Mouse (Mus musculus) ES-E14 (cell line): ENCODE measurements at regions not wholly inside any gene's neighbourhood (a gene's known extent, or its start where the extent isn't known, plus 50 kb on each side); places are given as distances from the start of the nearest gene placed in this dataset.

Experiments used
- DNase-seq: peaks from one replicate; pipeline ENCODE4 v3.0.0-alpha.2; 2013; ENCODE audit warnings: low read depth, low spot score
- H3K27ac ChIP-seq: 2 replicates; pipeline ENCODE4 v1.5.1; 2012; ENCODE audit warnings: low read depth, mild to moderate bottlenecking, low read length, moderate library complexity, mixed read lengths; ENCODE audit not compliant: poor library complexity, insufficient read depth, severe bottlenecking
- H3K36me3 ChIP-seq: 2 replicates; pipeline ENCODE4 v1.6.1; 2012; ENCODE audit warnings: mild to moderate bottlenecking, low read length, moderate library complexity, mixed read lengths; ENCODE audit not compliant: control insufficient read depth, poor library complexity, insufficient read depth, severe bottlenecking
- H3K4me1 ChIP-seq, 2 experiments: fragments of 150-350 bp in 1 of 2; sonication (generic) in 1 of 2; 2 replicates each; pipeline ENCODE4 v1.6.1; 2012; ENCODE audit warnings: low read length in 2 of 2, mild to moderate bottlenecking in 1 of 2, mixed read lengths in 1 of 2; ENCODE audit not compliant: control insufficient read depth in 2 of 2, insufficient read depth in 2 of 2, poor library complexity in 1 of 2
- H3K4me3 ChIP-seq, 2 experiments: fragments of 150-350 bp in 1 of 2; sonication (generic) in 1 of 2; 2 replicates each; pipeline ENCODE4 v1.5.1; 2012; ENCODE audit warnings: low read length in 2 of 2, low read depth in 1 of 2, mild to moderate bottlenecking in 1 of 2, mixed read lengths in 1 of 2; ENCODE audit not compliant: insufficient read depth in 1 of 2, poor library complexity in 1 of 2, severe bottlenecking in 1 of 2
- H3K9ac ChIP-seq: 2 replicates; pipeline ENCODE4 v1.6.1; 2012; ENCODE audit warnings: low read depth, mild to moderate bottlenecking, low read length, mixed read lengths; ENCODE audit not compliant: poor library complexity, insufficient read depth, severe bottlenecking
- H3K9me3 ChIP-seq: fragments of 150-350 bp; sonication (generic); 2 replicates; pipeline ENCODE4 v1.6.1; 2012; ENCODE audit warnings: low read depth, mild to moderate bottlenecking, low read length; ENCODE audit not compliant: control insufficient read depth, insufficient read depth
- CHD2 ChIP-seq: IDR thresholded peaks from 2 replicates; pipeline ENCODE4 v1.6.1; 2014; ENCODE audit warnings: mild to moderate bottlenecking, low read depth, low read length, inconsistent platforms
- HCFC1 ChIP-seq: IDR thresholded peaks from 2 replicates; pipeline ENCODE4 v1.6.1; 2012; ENCODE audit warnings: low read length, inconsistent platforms, borderline replicate concordance; ENCODE audit not compliant: insufficient read depth
- MAFK ChIP-seq: IDR thresholded peaks from 2 replicates; pipeline ENCODE4 v1.6.1; 2014; ENCODE audit warnings: mild to moderate bottlenecking, low read depth, low read length, inconsistent platforms; ENCODE audit not compliant: insufficient read depth
- ZC3H11A ChIP-seq: IDR thresholded peaks from 2 replicates; pipeline ENCODE4 v1.6.1; 2012; ENCODE audit warnings: low read depth, mild to moderate bottlenecking, inconsistent platforms, low read length, borderline replicate concordance
- ZNF384 ChIP-seq: IDR thresholded peaks from 2 replicates; pipeline ENCODE4 v1.6.1; 2012; ENCODE audit warnings: low read depth, low read length, inconsistent platforms
- in situ Hi-C, 2 experiments: fragments of 600-800 bp; cut with MboI; formaldehyde crosslinking; loops; one replicate each; pipeline ENCODE4 v1.15.1; 2025; ENCODE audit warnings: low sequenced_read_pairs in 2 of 2, inconsistent platforms in 1 of 2; ENCODE audit not compliant: unreplicated experiment in 2 of 2

DNA sequence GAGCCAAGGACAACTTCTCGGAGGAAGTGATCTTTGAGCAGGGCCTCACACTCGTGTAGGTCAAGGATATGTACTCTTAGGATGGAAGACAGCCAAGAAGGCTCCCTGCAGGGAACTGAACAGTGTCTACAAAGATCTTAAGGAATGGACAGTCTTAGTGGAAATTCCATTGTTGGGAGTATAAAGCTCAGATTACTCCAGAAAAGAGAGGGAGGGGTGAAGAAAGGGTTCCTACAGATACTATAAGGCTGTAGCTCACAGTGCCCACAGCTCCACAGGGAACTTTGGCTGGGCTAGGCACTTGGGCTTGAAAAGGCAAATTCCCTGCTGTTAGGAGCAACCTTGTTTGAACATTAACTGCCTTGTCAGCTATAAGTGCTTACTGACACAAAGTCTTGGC is 85.6 kb upstream of the Slc1a4 start:
- Histone ChIP-seq H3K9ac (no peak overlapping the region), H3K4me3 (no peak overlapping the region), H3K4me1 (no peaks in the 10 kb centered on the region), H3K36me3 (no peaks in the 10 kb centered on the region), H3K9me3 (peaks cover 8% of the 10 kb centered on the region; the same call in 1 of the 2 replicates), H3K27ac (no peak overlapping the region)
- no peak for DNase-seq
- no peak for TF ChIP-seq HCFC1
- TF ChIP-seq CHD2, result no peak
- no peak for TF ChIP-seq ZNF384
- TF ChIP-seq MAFK, result no peak
- in situ Hi-C loops, result no loop called here

DNA sequence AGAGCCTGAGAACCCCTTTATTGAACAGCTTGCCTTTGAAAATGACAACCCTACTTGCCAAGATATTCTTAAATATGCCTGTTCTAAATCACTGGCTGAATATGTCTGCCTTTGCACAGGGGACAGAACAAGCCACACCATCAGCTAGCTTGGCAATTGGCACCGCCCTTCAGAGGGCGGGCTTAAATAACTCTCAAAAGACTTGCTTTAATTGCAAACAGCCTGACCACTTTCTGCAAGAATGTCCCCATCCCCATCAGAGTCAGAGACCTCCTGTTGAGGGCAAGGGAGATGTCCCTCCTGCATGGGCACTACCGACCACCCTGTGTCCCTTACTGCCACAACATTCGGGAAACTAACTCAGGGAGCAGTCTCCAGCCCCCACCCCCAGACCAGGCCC is 88.4 kb upstream of the Slc1a4 start:
- Histone ChIP-seq H3K36me3 (no peaks in the 10 kb centered on the region), H3K4me1 (no peaks in the 10 kb centered on the region), H3K9me3 (peaks cover 5% of the 10 kb centered on the region; the same call in 1 of the 2 replicates), H3K27ac (no peak overlapping the region), H3K4me3 (no peak overlapping the region), H3K9ac (no peak overlapping the region)
- no peak for DNase-seq
- in situ Hi-C loops, result no loop called here
- TF ChIP-seq ZC3H11A, result no peak
- TF ChIP-seq HCFC1, result no peak
- TF ChIP-seq CHD2, result no peak
- no peak for TF ChIP-seq MAFK
- TF ChIP-seq ZNF384, result no peak

DNA sequence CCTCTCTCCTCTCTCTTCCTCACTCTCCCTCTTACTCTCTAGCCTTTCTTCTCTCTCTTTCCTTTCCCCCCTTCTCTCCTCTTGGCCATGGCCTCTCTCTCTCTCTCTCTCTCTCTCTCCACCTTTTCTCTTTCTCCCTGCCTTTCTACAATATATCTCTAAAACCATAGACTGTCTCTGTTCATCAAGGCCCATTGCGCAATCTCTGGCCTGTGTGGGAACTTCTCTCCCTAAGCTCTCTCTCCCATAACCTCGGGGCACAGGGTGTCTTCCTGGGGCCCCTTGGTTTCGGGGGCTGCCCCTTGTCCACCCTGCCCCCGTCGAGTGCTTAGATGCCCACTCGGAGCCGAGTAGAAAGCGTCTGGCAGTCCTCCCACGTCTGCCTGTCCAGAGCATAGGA is 103.5 kb upstream of the Slc1a4 start:
- in situ Hi-C loops, result no loop called here
- H3K4me3 ChIP-seq, result no peak overlapping the region
- H3K9ac ChIP-seq, result no peak overlapping the region
- TF ChIP-seq CHD2 (no peak), MAFK (no peak), ZNF384 (no peak), ZC3H11A (no peak), HCFC1 (no peak)
- no peaks in the 10 kb centered on the region for H3K4me1 ChIP-seq
- DNase-seq, result no peak
- H3K36me3 ChIP-seq, result no peaks in the 10 kb centered on the region
- H3K27ac ChIP-seq, result no peak overlapping the region
- no peaks in the 10 kb centered on the region for H3K9me3 ChIP-seq

DNA sequence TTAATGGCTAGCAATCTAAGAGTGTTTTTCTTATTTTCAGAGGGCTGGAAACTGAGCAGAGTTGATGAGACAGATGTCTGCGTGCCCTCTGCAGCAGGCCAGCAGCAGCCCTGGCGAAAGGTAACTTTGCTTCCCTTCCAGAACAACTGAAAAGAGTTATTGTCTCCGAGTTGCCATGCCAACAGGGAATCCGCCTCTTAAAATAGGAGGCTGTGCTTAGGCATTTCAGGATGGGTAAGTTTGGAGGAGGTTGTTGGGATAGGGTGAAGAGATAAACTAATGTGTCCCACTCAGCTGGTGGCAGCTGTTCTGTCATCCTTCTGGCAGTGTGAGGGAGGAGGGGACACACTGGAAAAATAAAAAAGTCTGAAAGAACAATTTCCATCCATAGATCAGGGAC is 100.6 kb upstream of the Sertad2 start:
- no peak overlapping the region for H3K9ac ChIP-seq
- H3K4me1 ChIP-seq, result peaks cover 0 to 6% of the 10 kb centered on the region in 2 experiments; a peak in 1 of 4 replicates
- in situ Hi-C loops, result loop anchor here in 1 of 2 experiments (10.0 kb wide), 1 partner anchor 252 kb away; no protein-coding TSS in a partner anchor
- no peaks in the 10 kb centered on the region for H3K36me3 ChIP-seq
- no peak overlapping the region for H3K4me3 ChIP-seq
- H3K9me3 ChIP-seq, result no peaks in the 10 kb centered on the region
- H3K27ac ChIP-seq, result no peak overlapping the region
- no peak for TF ChIP-seq HCFC1
- no peak for TF ChIP-seq ZNF384
- no peak for TF ChIP-seq MAFK
- no peak for TF ChIP-seq CHD2
- TF ChIP-seq ZC3H11A, result no peak
- DNase-seq, result no peak
